Mouse (Mus musculus): ENCODE data around the gene Foxo1.

- no peak for TF ChIP-seq GATA1 (IDR thresholded peaks at IDR 0.05; ENCODE audit: borderline replicate concordance, low read length)
- no peak for TF ChIP-seq FLI1 (IDR thresholded peaks at IDR 0.05; ENCODE audit: low read length)
Observed at GRCm38 (mm10) chr3:52308586-52309321, 40.6 kb downstream of the Foxo1 start.

Data from megakaryocyte, embryonic 14.5 days (primary cell).